18 mouse cellular contexts compared by ENCODE assay signal in genomic region chr7:103119406-103119805, GRCm38 (mm10). TPM values are rescaled to one million over a fixed set of nuclear protein-coding genes. Genes with fewer than 3 reads are reported as not detected.
DNase-seq lines count a peak whose midpoint lies in the region; ATAC-seq and TF ChIP-seq lines count a peak whose summit lies in the region.
"Had no signal": no experiment of that assay in that cellular context is flagged by ENCODE, and none has a peak within 500 bp of the region (broad histone marks: within the 10 kb centered on the region; RNA-seq: fewer than 3 reads in every experiment).

No protein-coding gene starts in this region.

- H3K9me3 ChIP-seq in hindbrain, postnatal 0 days (ENCODE audit: low read length) = no peaks in the 10 kb centered on the region
- no peaks in the 10 kb centered on the region for H3K9me3 ChIP-seq in hindbrain, embryonic 16.5 days (ENCODE audit: control insufficient read depth, low read length)
- no peaks in the 10 kb centered on the region for H3K9me3 ChIP-seq in midbrain, embryonic 11.5 days (ENCODE audit: control insufficient read depth, low read length)
- no peaks in the 10 kb centered on the region for H3K9me3 ChIP-seq in midbrain, embryonic 16.5 days (replicated peaks; ENCODE audit: control insufficient read depth, low read length, poor library complexity, severe bottlenecking)
- H3K9me3 ChIP-seq in ES-E14 (ENCODE audit: control insufficient read depth, insufficient read depth, low read depth, low read length) = no peaks in the 10 kb centered on the region
- H3K9me3 ChIP-seq in forebrain, embryonic 11.5 days (ENCODE audit: control insufficient read depth, low read length) = no peaks in the 10 kb centered on the region
- H3K9me3 ChIP-seq: forebrain, embryonic 10.5 days; heart, embryonic 12.5 days had no signal

- H3K27me3 ChIP-seq in hindbrain, postnatal 0 days (ENCODE audit: insufficient read depth, low read length) = no peaks in the 10 kb centered on the region
- no peaks in the 10 kb centered on the region for H3K27me3 ChIP-seq in hindbrain, embryonic 16.5 days (replicated peaks; ENCODE audit: control insufficient read depth, insufficient read depth, low read length)
- H3K27me3 ChIP-seq in midbrain, embryonic 11.5 days (ENCODE audit: control insufficient read depth, insufficient read depth, low read length) = no peaks in the 10 kb centered on the region
- H3K27me3 ChIP-seq in midbrain, embryonic 16.5 days (ENCODE audit: control insufficient read depth, insufficient read depth, low read depth, low read length) = no peaks in the 10 kb centered on the region
- H3K27me3 ChIP-seq in forebrain, embryonic 11.5 days (ENCODE audit: control insufficient read depth, insufficient read depth, low read length) = no peaks in the 10 kb centered on the region
- H3K27me3 ChIP-seq: heart, embryonic 12.5 days had no signal

- peak; percentile 33 for DNase-seq in hindbrain, postnatal 0 days (ENCODE audit: low spot score)
- peak; percentile 84 for DNase-seq in midbrain, embryonic 11.5 days (ENCODE audit: low spot score, missing footprints)
- DNase-seq in ES-E14 (ENCODE audit: low read depth, low spot score) = peak; percentile 7
- DNase-seq in embryo, embryonic 11 days = peak; percentile 24
- DNase-seq in gastrocnemius, adult 2 months = no peak
- DNase-seq in forebrain, embryonic 11.5 days (ENCODE audit: low spot score) = no peak
- DNase-seq: adrenal gland, adult 2 months; cerebellum, adult 11 months; lung, postnatal 14 days; spleen, adult 18-20 months had no signal

- no peak for ATAC-seq in hindbrain, postnatal 0 days
- no peak for ATAC-seq in hindbrain, embryonic 16.5 days
- ATAC-seq in midbrain, embryonic 11.5 days (ENCODE audit: low FRiP score) = no peak
- ATAC-seq in midbrain, embryonic 16.5 days = no peak
- no peak for ATAC-seq in forebrain, embryonic 11.5 days (replicated peaks; ENCODE audit: low FRiP score)

- no peak overlapping the region for H3K27ac ChIP-seq in hindbrain, postnatal 0 days
- no peak overlapping the region for H3K27ac ChIP-seq in hindbrain, embryonic 16.5 days (ENCODE audit: low read depth, low read length)
- no peak overlapping the region for H3K27ac ChIP-seq in midbrain, embryonic 11.5 days (ENCODE audit: low read depth, low read length)
- H3K27ac ChIP-seq in midbrain, embryonic 16.5 days (ENCODE audit: low read length) = no peak overlapping the region
- no peak overlapping the region for H3K27ac ChIP-seq in ES-E14 (ENCODE audit: insufficient read depth, low read depth, low read length, poor library complexity, severe bottlenecking)
- H3K27ac ChIP-seq in gastrocnemius, adult 2 months = no peak overlapping the region
- H3K27ac ChIP-seq in forebrain, embryonic 11.5 days (ENCODE audit: low read depth, low read length) = no peak overlapping the region
- H3K27ac ChIP-seq: forebrain, embryonic 10.5 days had no signal

- TF ChIP-seq CTCF in hindbrain, postnatal 0 days (IDR thresholded peaks at IDR 0.05; ENCODE audit: low read depth) = peak; percentile 54
- TF ChIP-seq CTCF in gastrocnemius, adult 2 months (IDR thresholded peaks at IDR 0.05) = no peak

- intact Hi-C loops in gastrocnemius, adult 2 months (cut with DNase I) = no loop called here

- H3K4me2 ChIP-seq in hindbrain, postnatal 0 days (ENCODE audit: low read depth, low read length) = no peak overlapping the region
- H3K4me2 ChIP-seq in hindbrain, embryonic 16.5 days (ENCODE audit: low read length) = no peak overlapping the region
- H3K4me2 ChIP-seq in midbrain, embryonic 11.5 days = no peak overlapping the region
- H3K4me2 ChIP-seq in midbrain, embryonic 16.5 days (ENCODE audit: low read length) = no peak overlapping the region
- no peak overlapping the region for H3K4me2 ChIP-seq in forebrain, embryonic 11.5 days (ENCODE audit: low read depth, low read length, severe bottlenecking)
- H3K4me2 ChIP-seq: heart, embryonic 12.5 days had no signal

- H3K4me3 ChIP-seq in hindbrain, postnatal 0 days (ENCODE audit: low read length) = no peak overlapping the region
- H3K4me3 ChIP-seq in hindbrain, embryonic 16.5 days (ENCODE audit: low read length) = no peak overlapping the region
- H3K4me3 ChIP-seq in midbrain, embryonic 11.5 days (ENCODE audit: low read depth, low read length) = no peak overlapping the region
- no peak overlapping the region for H3K4me3 ChIP-seq in midbrain, embryonic 16.5 days (ENCODE audit: low read depth, low read length)
- no peak overlapping the region for H3K4me3 ChIP-seq in ES-E14 (ENCODE audit: insufficient read depth in 1 of 2, low read depth in 1 of 2, low read length in 2 of 2, poor library complexity in 1 of 2, severe bottlenecking in 1 of 2)
- H3K4me3 ChIP-seq in gastrocnemius, adult 2 months = no peak overlapping the region
- no peak overlapping the region for H3K4me3 ChIP-seq in forebrain, embryonic 11.5 days (ENCODE audit: low read depth, low read length)
- H3K4me3 ChIP-seq: forebrain, embryonic 10.5 days; heart, embryonic 12.5 days had no signal

- H3K36me3 ChIP-seq in hindbrain, postnatal 0 days (ENCODE audit: insufficient read depth, low read length) = no peaks in the 10 kb centered on the region
- no peaks in the 10 kb centered on the region for H3K36me3 ChIP-seq in hindbrain, embryonic 16.5 days (ENCODE audit: control insufficient read depth, insufficient read depth, low read length)
- H3K36me3 ChIP-seq in midbrain, embryonic 11.5 days (ENCODE audit: control insufficient read depth, insufficient read depth, low read length) = no peaks in the 10 kb centered on the region
- H3K36me3 ChIP-seq in midbrain, embryonic 16.5 days (ENCODE audit: control insufficient read depth, insufficient read depth, low read length) = no peaks in the 10 kb centered on the region
- no peaks in the 10 kb centered on the region for H3K36me3 ChIP-seq in ES-E14 (ENCODE audit: control insufficient read depth, insufficient read depth, low read length, poor library complexity, severe bottlenecking)
- no peaks in the 10 kb centered on the region for H3K36me3 ChIP-seq in forebrain, embryonic 11.5 days (ENCODE audit: control insufficient read depth, insufficient read depth, low read length)
- H3K36me3 ChIP-seq: forebrain, embryonic 10.5 days; heart, embryonic 12.5 days had no signal

- 51% methylated on average over 3 of the region's 3 CpGs for WGBS in hindbrain, postnatal 0 days
- WGBS in hindbrain, embryonic 16.5 days = 57% methylated on average over 3 of the region's 3 CpGs
- WGBS in midbrain, embryonic 11.5 days = 48% methylated on average over 3 of the region's 3 CpGs
- WGBS in midbrain, embryonic 16.5 days = 54% methylated on average over 3 of the region's 3 CpGs
- 50% methylated on average over 3 of the region's 3 CpGs for WGBS in forebrain, embryonic 11.5 days

- in situ Hi-C loops in ES-E14 (cut with MboI; ENCODE audit: low sequenced_read_pairs in 2 of 2, unreplicated experiment in 2 of 2) = loop anchor here in 1 of 2 experiments (25.0 kb wide), 1 partner anchor 607 kb away; no protein-coding TSS in a partner anchor

- no peaks in the 10 kb centered on the region for H3K4me1 ChIP-seq in hindbrain, postnatal 0 days (ENCODE audit: insufficient read depth, low read length)
- no peaks in the 10 kb centered on the region for H3K4me1 ChIP-seq in hindbrain, embryonic 16.5 days (ENCODE audit: control insufficient read depth, insufficient read depth, low read depth, low read length)
- no peaks in the 10 kb centered on the region for H3K4me1 ChIP-seq in midbrain, embryonic 11.5 days (ENCODE audit: control insufficient read depth, insufficient read depth, low read length)
- H3K4me1 ChIP-seq in midbrain, embryonic 16.5 days (ENCODE audit: control insufficient read depth, insufficient read depth, low read length) = no peaks in the 10 kb centered on the region
- H3K4me1 ChIP-seq in ES-E14 (ENCODE audit: control insufficient read depth in 2 of 2, insufficient read depth in 2 of 2, low read length in 2 of 2, poor library complexity in 1 of 2) = no peaks in the 10 kb centered on the region
- H3K4me1 ChIP-seq in forebrain, embryonic 11.5 days (replicated peaks; ENCODE audit: control insufficient read depth, insufficient read depth, low read length) = no peaks in the 10 kb centered on the region
- H3K4me1 ChIP-seq: forebrain, embryonic 10.5 days; heart, embryonic 12.5 days had no signal

- H3K9ac ChIP-seq in hindbrain, postnatal 0 days (replicated peaks; ENCODE audit: low read length) = no peak overlapping the region
- no peak overlapping the region for H3K9ac ChIP-seq in hindbrain, embryonic 16.5 days (ENCODE audit: low read depth, low read length)
- no peak overlapping the region for H3K9ac ChIP-seq in midbrain, embryonic 11.5 days (ENCODE audit: low read length)
- H3K9ac ChIP-seq in midbrain, embryonic 16.5 days (ENCODE audit: low read depth, low read length) = no peak overlapping the region
- H3K9ac ChIP-seq in ES-E14 (ENCODE audit: insufficient read depth, low read depth, low read length, poor library complexity, severe bottlenecking) = no peak overlapping the region
- H3K9ac ChIP-seq in forebrain, embryonic 11.5 days (ENCODE audit: low read length) = no peak overlapping the region
- H3K9ac ChIP-seq: heart, embryonic 12.5 days had no signal

RNA-seq across cellular contexts. Expression of gene Olfr586, which starts 6.0 kb away (rescaled TPM):
- not detected in 2 replicates for total RNA-seq in hindbrain, postnatal 0 days (2014; rRNA removed)
- polyA plus RNA-seq in hindbrain, postnatal 0 days (2015; fragmentation: Nextera tagmentation; extraction: Ambion mirVana) = not detected in 2 replicates
- polyA plus RNA-seq in hindbrain, embryonic 16.5 days (2015; fragmentation: Nextera tagmentation; extraction: Ambion mirVana) = not detected in 2 replicates
- polyA plus RNA-seq in midbrain, embryonic 11.5 days (2014; fragmentation: Nextera tagmentation; extraction: Ambion mirVana) = not detected in 2 replicates
- polyA plus RNA-seq in midbrain, embryonic 16.5 days (2015; fragmentation: Nextera tagmentation; extraction: Ambion mirVana) = not detected in 2 replicates
- total RNA-seq in ES-E14 (2012; rRNA removed) = not detected in 2 replicates
- not detected for total RNA-seq in gastrocnemius, adult 2 months (2021)
- not detected in 2 replicates for polyA plus RNA-seq in forebrain, embryonic 11.5 days (2014; fragmentation: Nextera tagmentation; extraction: Ambion mirVana)
- total RNA-seq: adrenal gland, adult 2 months; gastrocnemius, adult 8-10 months; layer of hippocampus, postnatal 10 days had no signal
- polyA plus RNA-seq: adrenal gland, adult 2 months; embryonic facial prominence, embryonic 11.5 days; forebrain, embryonic 10.5 days; heart, embryonic 12.5 days; limb, embryonic 11.5 days had no signal

RNA-seq across cellular contexts. Expression of gene Olfr588-ps1, which starts 21.3 kb away (rescaled TPM):
- total RNA-seq in hindbrain, postnatal 0 days (2014; rRNA removed) = not detected in 2 replicates
- polyA plus RNA-seq in hindbrain, postnatal 0 days (2015; fragmentation: Nextera tagmentation; extraction: Ambion mirVana) = not detected in 2 replicates
- polyA plus RNA-seq in hindbrain, embryonic 16.5 days (2015; fragmentation: Nextera tagmentation; extraction: Ambion mirVana) = not detected in 2 replicates
- not detected in 2 replicates for polyA plus RNA-seq in midbrain, embryonic 11.5 days (2014; fragmentation: Nextera tagmentation; extraction: Ambion mirVana)
- not detected in 2 replicates for polyA plus RNA-seq in midbrain, embryonic 16.5 days (2015; fragmentation: Nextera tagmentation; extraction: Ambion mirVana)
- total RNA-seq in ES-E14 (2012; rRNA removed) = not detected in 2 replicates
- not detected for total RNA-seq in gastrocnemius, adult 2 months (2021)
- polyA plus RNA-seq in forebrain, embryonic 11.5 days (2014; fragmentation: Nextera tagmentation; extraction: Ambion mirVana) = not detected in 2 replicates
- total RNA-seq: adrenal gland, adult 2 months; gastrocnemius, adult 8-10 months; layer of hippocampus, postnatal 10 days had no signal
- polyA plus RNA-seq: adrenal gland, adult 2 months; embryonic facial prominence, embryonic 11.5 days; forebrain, embryonic 10.5 days; heart, embryonic 12.5 days; limb, embryonic 11.5 days had no signal

RNA-seq across cellular contexts. Expression of gene Olfr585, which starts 21.9 kb away (rescaled TPM):
- total RNA-seq in hindbrain, postnatal 0 days (2014; rRNA removed) = not detected in 2 replicates
- polyA plus RNA-seq in hindbrain, postnatal 0 days (2015; fragmentation: Nextera tagmentation; extraction: Ambion mirVana) = not detected in 2 replicates
- polyA plus RNA-seq in hindbrain, embryonic 16.5 days (2015; fragmentation: Nextera tagmentation; extraction: Ambion mirVana) = not detected in 2 replicates
- not detected in 2 replicates for polyA plus RNA-seq in midbrain, embryonic 11.5 days (2014; fragmentation: Nextera tagmentation; extraction: Ambion mirVana)
- not detected in 2 replicates for polyA plus RNA-seq in midbrain, embryonic 16.5 days (2015; fragmentation: Nextera tagmentation; extraction: Ambion mirVana)
- total RNA-seq in ES-E14 (2012; rRNA removed) = not detected in 2 replicates
- total RNA-seq in gastrocnemius, adult 2 months (2021) = not detected
- not detected in 2 replicates for polyA plus RNA-seq in forebrain, embryonic 11.5 days (2014; fragmentation: Nextera tagmentation; extraction: Ambion mirVana)
- total RNA-seq: adrenal gland, adult 2 months; gastrocnemius, adult 8-10 months; layer of hippocampus, postnatal 10 days had no signal
- polyA plus RNA-seq: adrenal gland, adult 2 months; embryonic facial prominence, embryonic 11.5 days; forebrain, embryonic 10.5 days; heart, embryonic 12.5 days; limb, embryonic 11.5 days had no signal

RNA-seq across cellular contexts. Expression of gene Olfr589, which starts 36.8 kb away (rescaled TPM):
- not detected in 2 replicates for total RNA-seq in hindbrain, postnatal 0 days (2014; rRNA removed)
- polyA plus RNA-seq in hindbrain, postnatal 0 days (2015; fragmentation: Nextera tagmentation; extraction: Ambion mirVana) = not detected in 2 replicates
- not detected in 2 replicates for polyA plus RNA-seq in hindbrain, embryonic 16.5 days (2015; fragmentation: Nextera tagmentation; extraction: Ambion mirVana)
- polyA plus RNA-seq in midbrain, embryonic 11.5 days (2014; fragmentation: Nextera tagmentation; extraction: Ambion mirVana) = not detected in 2 replicates
- polyA plus RNA-seq in midbrain, embryonic 16.5 days (2015; fragmentation: Nextera tagmentation; extraction: Ambion mirVana) = not detected in 2 replicates
- not detected in 2 replicates for total RNA-seq in ES-E14 (2012; rRNA removed)
- total RNA-seq in gastrocnemius, adult 2 months (2021) = not detected
- polyA plus RNA-seq in forebrain, embryonic 11.5 days (2014; fragmentation: Nextera tagmentation; extraction: Ambion mirVana) = not detected in 2 replicates
- total RNA-seq: adrenal gland, adult 2 months; gastrocnemius, adult 8-10 months; layer of hippocampus, postnatal 10 days had no signal
- polyA plus RNA-seq: adrenal gland, adult 2 months; embryonic facial prominence, embryonic 11.5 days; forebrain, embryonic 10.5 days; heart, embryonic 12.5 days; limb, embryonic 11.5 days had no signal

RNA-seq across cellular contexts. Expression of gene Olfr584, which starts 37.7 kb away (rescaled TPM):
- not detected in 2 replicates for total RNA-seq in hindbrain, postnatal 0 days (2014; rRNA removed)
- polyA plus RNA-seq in hindbrain, postnatal 0 days (2015; fragmentation: Nextera tagmentation; extraction: Ambion mirVana) = not detected in 2 replicates
- not detected in 2 replicates for polyA plus RNA-seq in hindbrain, embryonic 16.5 days (2015; fragmentation: Nextera tagmentation; extraction: Ambion mirVana)
- polyA plus RNA-seq in midbrain, embryonic 11.5 days (2014; fragmentation: Nextera tagmentation; extraction: Ambion mirVana) = not detected in 2 replicates
- polyA plus RNA-seq in midbrain, embryonic 16.5 days (2015; fragmentation: Nextera tagmentation; extraction: Ambion mirVana) = not detected in 2 replicates
- not detected in 2 replicates for total RNA-seq in ES-E14 (2012; rRNA removed)
- not detected for total RNA-seq in gastrocnemius, adult 2 months (2021)
- polyA plus RNA-seq in forebrain, embryonic 11.5 days (2014; fragmentation: Nextera tagmentation; extraction: Ambion mirVana) = not detected in 2 replicates
- total RNA-seq: adrenal gland, adult 2 months; gastrocnemius, adult 8-10 months; layer of hippocampus, postnatal 10 days had no signal
- polyA plus RNA-seq: adrenal gland, adult 2 months; embryonic facial prominence, embryonic 11.5 days; forebrain, embryonic 10.5 days; heart, embryonic 12.5 days; limb, embryonic 11.5 days had no signal

Comparison
In these comparisons a context has a peak if more than half of its experiments do, and no peak if none do; other contexts are left out.
1. DNase-seq: peak in hindbrain, postnatal 0 days (single experiment), midbrain, embryonic 11.5 days (single experiment), ES-E14 (single experiment) and embryo, embryonic 11 days (single experiment); none in gastrocnemius, adult 2 months (single experiment) and forebrain, embryonic 11.5 days (single experiment).